Mouse (Mus musculus): ENCODE measurements around the gene Krt18. TPM values are rescaled to one million over a fixed set of nuclear protein-coding genes. Genes with fewer than 3 reads are reported as not detected.
"Not testable (repeated sequence)": the region's sequence is repeated elsewhere in the genome, so short reads cannot be mapped to it uniquely, and the experiment has no call there.

Gene Krt18
- 1 to 10 TPM; 1.5 to 2.5 TPM for total RNA-seq (2021)
- long read RNA-seq, experiment 1, transcript Krt18-201 (7 exons, 1,437 nt), result major isoform, 6 of 6 reads
- long read RNA-seq, experiment 1, partial matches to known transcripts, result 0 of 6 reads
- long read RNA-seq, experiment 1, other reads (novel, unspliced or antisense), result 0 of 6 reads
- long read RNA-seq, experiment 2, partial matches to known transcripts, result 0 of 4 reads
- long read RNA-seq, experiment 2, other reads (novel, unspliced or antisense), result 0 of 4 reads

DNA sequence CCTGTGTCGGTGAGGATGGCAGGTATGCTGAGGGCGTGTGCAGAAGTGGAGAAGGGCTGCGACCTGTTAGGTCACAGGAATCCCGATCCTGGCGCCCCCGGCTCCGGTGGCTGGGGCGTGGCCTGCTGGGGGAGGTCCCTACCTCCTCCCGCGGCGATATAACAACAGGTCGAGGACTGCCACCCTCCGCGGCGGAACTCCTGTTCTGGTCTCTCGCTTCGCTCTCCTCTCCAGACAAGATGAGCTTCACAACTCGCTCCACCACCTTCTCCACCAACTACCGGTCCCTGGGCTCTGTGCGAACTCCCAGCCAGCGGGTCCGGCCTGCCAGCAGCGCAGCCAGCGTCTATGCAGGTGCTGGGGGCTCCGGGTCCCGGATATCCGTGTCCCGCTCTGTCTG lies at the start of gene Krt18:
Gene Krt18, plus strand, starts transcription at position 141 of the 400 bp plus-strand sequence.
- DNase-seq, result no peak

DNA sequence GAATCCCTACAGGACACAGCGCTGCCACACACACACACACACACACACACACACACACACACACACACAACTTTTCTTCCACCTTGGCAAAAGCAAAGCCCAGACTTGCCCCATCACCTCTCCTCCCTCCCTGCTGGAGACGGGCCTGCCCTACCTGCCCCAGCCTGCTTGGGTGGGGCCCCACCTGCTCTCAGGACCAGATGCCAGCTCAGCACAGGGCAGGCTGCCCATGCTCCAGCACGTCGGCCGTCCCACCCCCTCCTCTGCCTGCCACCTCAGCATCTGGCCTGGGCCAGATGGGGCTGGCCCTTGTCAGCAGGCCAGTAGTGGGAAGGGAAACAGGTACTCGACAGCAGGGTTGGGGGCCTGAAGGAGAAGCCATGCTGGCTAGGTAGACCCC lies 47.1 kb upstream of the Krt18 start:
- no peak for DNase-seq

DNA sequence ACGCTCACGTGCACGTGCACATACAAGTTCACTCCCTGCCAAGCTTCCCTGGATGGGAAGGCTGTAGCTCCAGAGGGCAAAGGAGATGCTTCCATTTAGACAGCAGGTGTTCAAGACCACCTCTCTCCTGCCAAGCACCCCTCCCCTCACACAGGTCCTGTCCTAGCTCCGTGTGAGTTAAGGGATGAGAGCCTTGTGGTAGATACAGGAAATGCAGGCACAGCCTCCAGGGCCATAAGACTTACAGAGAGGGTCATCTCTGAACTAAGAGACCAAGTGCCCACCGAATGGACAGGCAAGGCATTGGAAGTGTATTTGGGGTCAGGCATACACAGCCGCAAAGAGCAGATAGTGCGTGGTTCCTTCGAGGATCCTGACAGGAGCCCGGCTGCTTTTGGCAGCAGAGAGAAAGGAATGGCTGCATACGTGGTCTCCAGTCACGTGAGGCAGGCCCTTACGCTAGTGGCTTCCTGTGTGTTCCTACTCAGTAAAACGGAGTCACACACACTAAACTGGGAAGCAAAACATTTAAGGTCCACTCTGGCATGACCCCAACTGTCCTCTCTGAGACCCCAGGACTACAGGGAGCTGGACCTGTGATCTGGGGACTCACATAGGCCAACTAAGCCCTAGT lies 44.5 kb upstream of the Krt18 start:
- DNase-seq, result no peak

- peak; percentile 90 for DNase-seq
Measured at GRCm38 (mm10) chr15:101983949-101984601, 43.9 kb upstream of the Krt18 start.

- DNase-seq, result no peak
Measured at GRCm38 (mm10) chr15:101984746-101985145, 43.2 kb upstream of the Krt18 start.

DNA sequence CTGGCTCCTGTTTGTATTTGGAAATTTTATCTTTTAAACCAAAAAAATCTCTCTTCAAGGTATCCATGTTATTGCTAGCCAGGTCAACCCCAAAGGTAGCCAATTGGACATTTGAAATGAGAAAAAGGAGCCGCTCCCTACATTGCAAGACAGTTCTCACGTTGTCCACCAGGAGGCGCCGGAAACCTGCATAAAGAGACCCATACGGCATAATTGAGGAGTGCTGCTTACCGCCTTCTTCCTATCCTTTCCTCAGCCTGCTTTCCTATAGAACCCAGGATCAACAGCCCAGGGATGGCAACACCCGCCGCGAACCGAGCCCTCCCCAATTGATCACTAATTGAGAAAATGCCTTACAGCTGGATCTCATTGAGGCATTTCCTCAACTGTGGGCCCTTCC lies 39.9 kb upstream of the Krt18 start:
- peak; percentile 84 for DNase-seq

GRCm38 (mm10) chr15:101988714-101989113 lies 39.3 kb upstream of the Krt18 start:
- DNase-seq, result no peak

DNA sequence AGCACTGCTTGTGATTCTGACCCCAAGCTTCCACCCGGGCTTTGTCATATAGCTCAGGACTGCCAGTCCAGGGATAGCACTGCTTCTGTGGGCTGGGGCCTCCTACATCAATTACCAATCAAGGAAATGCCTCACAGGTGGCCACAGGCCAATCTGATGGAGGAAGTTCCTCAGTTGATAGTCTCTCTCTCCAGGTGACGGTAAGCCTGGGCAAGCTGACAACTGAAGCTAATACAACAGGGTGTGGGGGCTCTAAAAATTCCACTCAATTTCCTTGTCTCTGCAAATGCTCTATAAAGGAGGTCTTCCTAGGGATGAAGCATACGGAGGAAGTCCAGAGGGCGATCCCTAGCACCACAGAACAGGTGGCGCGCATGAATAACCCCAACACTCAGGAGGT lies 37.0 kb upstream of the Krt18 start:
- no peak for DNase-seq

DNA sequence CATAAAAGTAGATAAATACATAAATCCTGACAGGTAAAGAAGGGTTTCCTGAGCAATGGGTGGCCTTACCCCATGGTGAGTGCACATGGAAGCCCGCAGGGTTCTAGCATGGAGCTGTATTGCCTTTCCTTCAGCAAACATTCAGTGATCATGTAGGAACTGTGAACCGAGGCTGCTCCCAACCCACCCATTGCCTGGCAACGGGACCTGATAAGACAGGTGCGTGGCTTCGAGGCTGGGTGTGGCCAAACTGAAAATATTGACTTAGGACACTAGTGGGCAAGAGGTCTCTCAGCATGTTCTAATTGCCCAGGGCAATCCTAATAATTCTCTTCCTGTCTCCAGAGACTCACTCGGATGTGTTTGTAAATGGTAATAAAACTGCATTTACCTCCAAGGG lies 33.6 kb upstream of the Krt18 start:
- no peak for DNase-seq

DNA sequence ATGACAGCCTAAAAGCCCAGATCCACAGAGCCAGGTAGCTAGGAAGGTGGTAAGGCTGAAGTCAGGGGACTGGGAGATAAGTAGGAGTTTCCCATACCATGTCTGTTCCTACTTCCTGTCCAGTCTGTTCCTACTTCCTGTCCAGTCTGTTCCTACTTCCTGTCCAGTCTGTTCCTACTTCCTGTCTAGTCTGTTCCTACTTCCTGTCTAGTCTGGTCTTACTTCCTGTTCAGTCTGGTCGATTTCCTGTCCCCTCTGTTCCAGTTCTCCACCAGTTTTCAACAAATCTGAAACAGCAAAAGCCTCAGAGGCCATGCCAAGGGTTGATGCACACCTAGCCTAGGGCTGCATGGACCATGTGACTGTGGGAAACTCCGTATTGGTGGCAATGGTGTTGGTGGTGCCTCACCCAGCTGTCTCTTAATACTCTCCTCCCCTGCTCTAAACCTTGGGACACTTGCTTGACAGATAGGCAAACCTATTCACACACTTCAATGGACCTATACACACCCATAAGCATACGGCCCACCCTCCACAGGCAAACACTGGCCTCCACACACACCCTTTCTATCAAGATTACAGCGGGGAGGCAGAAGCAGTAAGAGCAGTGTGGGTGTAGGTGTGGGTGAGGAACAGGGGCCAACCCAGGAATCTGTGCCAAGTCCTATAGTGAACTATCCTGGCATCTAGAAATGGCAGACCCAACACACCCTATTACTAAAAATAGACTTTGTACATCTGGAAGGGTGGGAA lies 32.3 kb upstream of the Krt18 start:
- DNase-seq, result no peak

GRCm38 (mm10) chr15:101996450-101997078 lies 31.4 kb upstream of the Krt18 start:
- not testable (repeated sequence) for DNase-seq

GRCm38 (mm10) chr15:101999156-101999555 lies 28.8 kb upstream of the Krt18 start:
- no peak for DNase-seq

GRCm38 (mm10) chr15:101999676-102000335 lies 28.2 kb upstream of the Krt18 start:
- DNase-seq, result no peak

DNA sequence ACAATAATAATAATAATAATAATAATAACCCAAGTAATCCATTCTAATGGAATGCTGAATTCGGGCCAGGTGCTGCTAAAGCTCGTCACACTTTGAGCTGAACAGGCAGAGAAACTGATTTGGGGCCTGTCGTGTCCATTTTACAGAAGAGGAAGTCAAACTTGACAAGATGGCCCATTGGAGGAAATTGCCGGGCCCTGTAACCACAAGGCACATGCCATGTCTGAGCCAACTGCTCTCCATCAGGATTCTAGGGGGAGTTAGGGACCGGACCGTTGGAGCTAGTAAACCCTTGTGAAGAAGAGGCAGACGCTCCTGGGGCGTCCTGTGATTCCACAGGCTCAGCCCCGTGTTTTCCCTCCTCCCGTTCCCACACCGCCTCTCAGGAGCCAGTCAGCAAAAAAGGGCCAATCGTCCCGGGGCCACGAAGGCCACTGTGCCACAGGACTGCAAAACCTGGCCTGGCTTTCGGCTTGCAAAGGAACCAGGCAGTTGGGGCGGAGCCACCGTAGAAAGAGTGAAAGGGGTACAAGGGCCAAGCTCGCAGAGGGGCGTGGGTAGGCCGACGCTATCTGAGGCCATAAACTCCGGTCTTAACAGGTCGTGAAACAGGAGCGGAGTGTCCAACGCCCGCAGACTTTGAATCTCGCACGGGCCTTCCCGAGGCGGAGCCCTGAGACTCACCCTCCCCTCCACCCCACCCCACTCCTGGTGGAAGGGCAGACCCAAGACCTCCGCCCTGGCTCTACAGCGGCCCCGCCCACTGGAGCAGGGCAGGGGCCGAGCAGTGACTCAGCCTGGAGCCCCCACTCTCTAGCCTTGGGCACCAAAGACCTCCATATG lies 25.1 kb upstream of the Krt18 start:
- peak; percentile 42 for DNase-seq

- DNase-seq, result no peak
Measured at GRCm38 (mm10) chr15:102003516-102003915, 24.5 kb upstream of the Krt18 start.

- no peak for DNase-seq
Measured at GRCm38 (mm10) chr15:102004189-102004588, 23.8 kb upstream of the Krt18 start, which contains the start of gene Krt8. TSS of gene Krt8 (minus strand) at chr15:102004482.

DNA sequence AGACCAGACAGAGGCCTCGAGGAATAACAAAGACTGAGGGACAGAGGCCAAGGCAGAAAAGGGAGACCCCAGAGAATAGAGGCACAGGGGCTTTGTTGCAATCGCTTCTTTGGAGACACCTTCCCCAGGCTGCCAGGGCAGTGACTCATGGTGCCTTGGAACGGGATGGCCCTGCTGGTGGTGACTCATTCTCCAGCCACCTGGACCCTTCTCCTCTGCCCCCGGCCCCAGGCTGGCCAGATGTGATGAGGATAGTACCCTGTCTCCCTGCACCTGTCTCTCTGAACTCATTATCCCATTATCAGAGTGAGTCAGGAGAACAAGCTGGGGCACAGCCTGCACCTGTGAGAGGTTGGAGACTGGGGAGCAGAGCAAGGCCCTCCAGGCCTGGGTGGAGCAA lies 22.7 kb upstream of the Krt18 start:
- no peak for DNase-seq

- no peak for DNase-seq
Measured at GRCm38 (mm10) chr15:102006317-102006716, 21.7 kb upstream of the Krt18 start.

GRCm38 (mm10) chr15:102007097-102008069 lies 20.6 kb upstream of the Krt18 start:
- no peak for DNase-seq

Measured in gastrocnemius, postnatal 10 days (tissue).